Mouse (Mus musculus) brown adipose tissue, adult 24 weeks (tissue): Measurements from ENCODE around the gene Olfr1241. TPM values are rescaled to one million over a fixed set of nuclear protein-coding genes. Genes with fewer than 3 reads are reported as not detected.

Source experiments
- H3K27ac ChIP-seq: fragments of 200-500 bp; replicated peaks from 2 replicates; pipeline ENCODE4 v1.5.1; 2012; ENCODE audit warnings: low read depth, mild to moderate bottlenecking, low read length
- H3K4me1 ChIP-seq: fragments of 200-500 bp; 2 replicates; pipeline ENCODE4 v1.6.1; 2012; ENCODE audit warnings: low read length, mixed read lengths; ENCODE audit not compliant: control insufficient read depth, insufficient read depth, insufficient read length
- H3K4me3 ChIP-seq: fragments of 200-500 bp; 2 replicates; pipeline ENCODE4 v1.5.1; 2012; ENCODE audit warnings: low read depth, mild to moderate bottlenecking, low read length, moderate library complexity; ENCODE audit not compliant: insufficient read depth
- polyA plus RNA-seq: library from polyadenylated mRNA; stranded (reverse); fragments of >200 nt; gene quantifications from 2 replicates; pipeline ENCODE4 v1.2.4, GENCODE M21; 2012; ENCODE audit not compliant: missing spikeins, insufficient read depth, insufficient read length

The Olfr1241 gene
- not detected in 2 replicates for polyA plus RNA-seq

GRCm38 (mm10) chr2:89487026-89487425 is at the start of gene Olfr1241:
Olfr1241 (minus strand) TSS chr2:89487126.
- no peaks in the 10 kb centered on the region for H3K4me1 ChIP-seq
- H3K27ac ChIP-seq, result no peak within 1 kb of the TSS
- H3K4me3 ChIP-seq, result no peak within 1 kb of the TSS

GRCm38 (mm10) chr2:89531387-89531786 is 44.5 kb upstream of the Olfr1241 start, which contains the start of gene Olfr1243:
Olfr1243 (minus strand) TSS chr2:89531487.
- Histone ChIP-seq H3K4me1 (no peaks in the 10 kb centered on the region), H3K4me3 (no peak within 1 kb of the TSS), H3K27ac (no peak within 1 kb of the TSS)

- Histone ChIP-seq H3K4me1 (no peaks in the 10 kb centered on the region), H3K4me3 (no peak within 1 kb of the TSS), H3K27ac (no peak within 1 kb of the TSS)
These were observed 11.3 kb upstream of the Olfr1241 start, which contains the start of gene Olfr1242 for GRCm38 (mm10) chr2:89498235-89498634. Olfr1242 (minus strand) TSS chr2:89498335.

- Histone ChIP-seq H3K4me1 (no peaks in the 10 kb centered on the region), H3K27ac (no peak within 1 kb of the TSS), H3K4me3 (no peak within 1 kb of the TSS)
These were observed 44.0 kb downstream of the Olfr1241 start, which contains the start of gene Olfr1240 for GRCm38 (mm10) chr2:89442900-89443299. Olfr1240 (minus strand) TSS chr2:89443000.

Other genes starting within 250 kb of the Olfr1241 start
- not detected in 2 replicates for gene Olfr1228, start 233.1 kb downstream of the Olfr1241 start, polyA plus RNA-seq
- gene Olfr1229, start 199.1 kb downstream of the Olfr1241 start, polyA plus RNA-seq, result not detected in 2 replicates
- not detected in 2 replicates for gene Olfr1230, start 189.9 kb downstream of the Olfr1241 start, polyA plus RNA-seq
- not detected in 2 replicates for gene Olfr1231, start 180.1 kb downstream of the Olfr1241 start, polyA plus RNA-seq
- not detected in 2 replicates for gene Olfr1232, start 157.5 kb downstream of the Olfr1241 start, polyA plus RNA-seq
- not detected in 2 replicates for gene Olfr1233, start 144.7 kb downstream of the Olfr1241 start, polyA plus RNA-seq
- gene Olfr1234, start 122.3 kb downstream of the Olfr1241 start, polyA plus RNA-seq, result not detected in 2 replicates
- gene Olfr1238, start 77.5 kb downstream of the Olfr1241 start, polyA plus RNA-seq, result not detected in 2 replicates
- not detected in 2 replicates for gene Olfr1239, start 66.7 kb downstream of the Olfr1241 start, polyA plus RNA-seq
- not detected in 2 replicates for gene Olfr1240, start 44.1 kb downstream of the Olfr1241 start, polyA plus RNA-seq
- gene Olfr1242, start 11.2 kb upstream of the Olfr1241 start, polyA plus RNA-seq, result not detected in 2 replicates
- not detected in 2 replicates for gene Olfr1243, start 44.4 kb upstream of the Olfr1241 start, polyA plus RNA-seq
- not detected in 2 replicates for gene Olfr1245, start 91.3 kb upstream of the Olfr1241 start, polyA plus RNA-seq
- gene Olfr1246, start 106.0 kb upstream of the Olfr1241 start, polyA plus RNA-seq, result not detected in 2 replicates
- not detected in 2 replicates for gene Olfr1247, start 127.0 kb upstream of the Olfr1241 start, polyA plus RNA-seq
- not detected in 2 replicates for gene Olfr1248, start 131.1 kb upstream of the Olfr1241 start, polyA plus RNA-seq
- not detected in 2 replicates for gene Olfr1249, start 147.9 kb upstream of the Olfr1241 start, polyA plus RNA-seq
- gene Olfr1250, start 174.3 kb upstream of the Olfr1241 start, polyA plus RNA-seq, result not detected in 2 replicates
- gene Olfr1251, start 184.8 kb upstream of the Olfr1241 start, polyA plus RNA-seq, result not detected in 2 replicates
- gene Olfr1252, start 237.9 kb upstream of the Olfr1241 start, polyA plus RNA-seq, result not detected in 2 replicates